Mouse (Mus musculus): Measurements from ENCODE around the gene Ormdl3. TPM values are rescaled to one million over a fixed set of nuclear protein-coding genes. Genes with fewer than 3 reads are reported as not detected.

Ormdl3 gene
- polyA plus RNA-seq, 1 experiment from 2014 or later, result 36.6 TPM

GRCm38 (mm10) chr11:98569461-98569860 is 17.7 kb downstream of the Ormdl3 start:
- ATAC-seq (ENCODE audit: low read depth), result no peak
- Histone ChIP-seq H3K27me3 (ENCODE audit: control insufficient read depth, insufficient read depth, low read depth, low read length) (no peaks in the 10 kb centered on the region), H3K36me3 (ENCODE audit: control insufficient read depth, insufficient read depth) (no peaks in the 10 kb centered on the region), H3K4me3 (ENCODE audit: low read depth, low read length) (no peak overlapping the region), H3K9ac (ENCODE audit: low read depth, low read length) (no peak overlapping the region), H3K9me3 (replicated peaks; ENCODE audit: control insufficient read depth, low read length) (no peaks in the 10 kb centered on the region), H3K4me1 (ENCODE audit: control insufficient read depth, low read depth, low read length) (no peaks in the 10 kb centered on the region), H3K27ac (ENCODE audit: low read length) (no peak overlapping the region), H3K4me2 (ENCODE audit: low read depth, low read length) (no peak overlapping the region)
- 59% methylated on average over 6 of the region's 6 CpGs for WGBS (ENCODE audit: insufficient replicate concordance)

- Histone ChIP-seq H3K4me2 (ENCODE audit: low read depth, low read length) (no peak overlapping the region), H3K36me3 (ENCODE audit: control insufficient read depth, insufficient read depth) (no peaks in the 10 kb centered on the region), H3K27ac (ENCODE audit: low read length) (no peak overlapping the region), H3K9ac (ENCODE audit: low read depth, low read length) (no peak overlapping the region), H3K9me3 (replicated peaks; ENCODE audit: control insufficient read depth, low read length) (no peaks in the 10 kb centered on the region), H3K4me1 (ENCODE audit: control insufficient read depth, low read depth, low read length) (no peaks in the 10 kb centered on the region), H3K27me3 (ENCODE audit: control insufficient read depth, insufficient read depth, low read depth, low read length) (no peaks in the 10 kb centered on the region), H3K4me3 (ENCODE audit: low read depth, low read length) (no peak overlapping the region)
- 75% methylated on average over 8 of the region's 8 CpGs for WGBS (ENCODE audit: insufficient replicate concordance)
- ATAC-seq (ENCODE audit: low read depth), result no peak
These were observed 18.8 kb downstream of the Ormdl3 start for GRCm38 (mm10) chr11:98568326-98568725.

GRCm38 (mm10) chr11:98563921-98564414 is 23.2 kb downstream of the Ormdl3 start:
- Histone ChIP-seq H3K4me2 (ENCODE audit: low read depth, low read length) (no peak overlapping the region), H3K36me3 (ENCODE audit: control insufficient read depth, insufficient read depth) (no peaks in the 10 kb centered on the region), H3K4me3 (ENCODE audit: low read depth, low read length) (no peak overlapping the region), H3K4me1 (ENCODE audit: control insufficient read depth, low read depth, low read length) (no peaks in the 10 kb centered on the region), H3K9me3 (replicated peaks; ENCODE audit: control insufficient read depth, low read length) (no peaks in the 10 kb centered on the region), H3K27ac (ENCODE audit: low read length) (no peak overlapping the region), H3K9ac (ENCODE audit: low read depth, low read length) (no peak overlapping the region), H3K27me3 (ENCODE audit: control insufficient read depth, insufficient read depth, low read depth, low read length) (peaks cover 6% of the 10 kb centered on the region)
- ATAC-seq (ENCODE audit: low read depth), result no peak
- 56% methylated on average over 13 of the region's 13 CpGs for WGBS (ENCODE audit: insufficient replicate concordance)

GRCm38 (mm10) chr11:98563025-98563424 is 24.1 kb downstream of the Ormdl3 start:
- WGBS (ENCODE audit: insufficient replicate concordance), result 72% methylated on average over 3 of the region's 3 CpGs
- H3K27ac ChIP-seq (ENCODE audit: low read length), result no peak overlapping the region
- no peak for ATAC-seq (ENCODE audit: low read depth)

GRCm38 (mm10) chr11:98560942-98561341 is 26.2 kb downstream of the Ormdl3 start:
- no peak overlapping the region for H3K9ac ChIP-seq (ENCODE audit: low read depth, low read length)
- H3K4me3 ChIP-seq (ENCODE audit: low read depth, low read length), result no peak overlapping the region
- H3K27ac ChIP-seq (ENCODE audit: low read length), result no peak overlapping the region
- peaks cover 8% of the 10 kb centered on the region for H3K27me3 ChIP-seq (ENCODE audit: control insufficient read depth, insufficient read depth, low read depth, low read length)
- no peaks in the 10 kb centered on the region for H3K36me3 ChIP-seq (ENCODE audit: control insufficient read depth, insufficient read depth)
- WGBS (ENCODE audit: insufficient replicate concordance), result 46% methylated on average over 7 of the region's 7 CpGs
- ATAC-seq (ENCODE audit: low read depth), result no peak
- no peak overlapping the region for H3K4me2 ChIP-seq (ENCODE audit: low read depth, low read length)
- H3K4me1 ChIP-seq (ENCODE audit: control insufficient read depth, low read depth, low read length), result no peaks in the 10 kb centered on the region
- H3K9me3 ChIP-seq (replicated peaks; ENCODE audit: control insufficient read depth, low read length), result no peaks in the 10 kb centered on the region

More at GRCm38 (mm10) chr11:98563025-98563424, 24.1 kb downstream of the Ormdl3 start:
- H3K36me3 ChIP-seq (ENCODE audit: control insufficient read depth, insufficient read depth), result no peaks in the 10 kb centered on the region
- no peak overlapping the region for H3K4me3 ChIP-seq (ENCODE audit: low read depth, low read length)
- H3K9ac ChIP-seq (ENCODE audit: low read depth, low read length), result no peak overlapping the region
- H3K9me3 ChIP-seq (replicated peaks; ENCODE audit: control insufficient read depth, low read length), result no peaks in the 10 kb centered on the region
- H3K27me3 ChIP-seq (ENCODE audit: control insufficient read depth, insufficient read depth, low read depth, low read length), result peaks cover 6% of the 10 kb centered on the region
- H3K4me1 ChIP-seq (ENCODE audit: control insufficient read depth, low read depth, low read length), result no peaks in the 10 kb centered on the region
- no peak overlapping the region for H3K4me2 ChIP-seq (ENCODE audit: low read depth, low read length)

- Histone ChIP-seq H3K9ac (ENCODE audit: low read depth, low read length) (no peak overlapping the region), H3K4me1 (ENCODE audit: control insufficient read depth, low read depth, low read length) (peaks cover 13% of the 10 kb centered on the region), H3K9me3 (replicated peaks; ENCODE audit: control insufficient read depth, low read length) (no peaks in the 10 kb centered on the region; the same call in 1 of the 2 replicates), H3K4me3 (ENCODE audit: low read depth, low read length) (no peak overlapping the region), H3K27me3 (ENCODE audit: control insufficient read depth, insufficient read depth, low read depth, low read length) (peaks cover 9% of the 10 kb centered on the region), H3K4me2 (ENCODE audit: low read depth, low read length) (no peak overlapping the region), H3K36me3 (ENCODE audit: control insufficient read depth, insufficient read depth) (no peaks in the 10 kb centered on the region), H3K27ac (ENCODE audit: low read length) (no peak overlapping the region)
- WGBS (ENCODE audit: insufficient replicate concordance), result 61% methylated on average over 12 of the region's 12 CpGs
- ATAC-seq (ENCODE audit: low read depth), result no peak
These were observed 32.0 kb downstream of the Ormdl3 start for GRCm38 (mm10) chr11:98555124-98555700.

GRCm38 (mm10) chr11:98553966-98554365 is 33.2 kb downstream of the Ormdl3 start:
- 82% methylated on average over 4 of the region's 4 CpGs for WGBS (ENCODE audit: insufficient replicate concordance)
- no peak overlapping the region for H3K9ac ChIP-seq (ENCODE audit: low read depth, low read length)
- ATAC-seq (ENCODE audit: low read depth), result no peak
- peaks cover 16% of the 10 kb centered on the region for H3K27me3 ChIP-seq (ENCODE audit: control insufficient read depth, insufficient read depth, low read depth, low read length)
- H3K4me1 ChIP-seq (ENCODE audit: control insufficient read depth, low read depth, low read length), result peaks cover 14% of the 10 kb centered on the region
- no peaks in the 10 kb centered on the region; the same call in 1 of the 2 replicates for H3K9me3 ChIP-seq (replicated peaks; ENCODE audit: control insufficient read depth, low read length)
- no peak overlapping the region for H3K4me2 ChIP-seq (ENCODE audit: low read depth, low read length)
- H3K36me3 ChIP-seq (ENCODE audit: control insufficient read depth, insufficient read depth), result no peaks in the 10 kb centered on the region
- no peak overlapping the region for H3K27ac ChIP-seq (ENCODE audit: low read length)
- no peak overlapping the region for H3K4me3 ChIP-seq (ENCODE audit: low read depth, low read length)

GRCm38 (mm10) chr11:98550975-98551828 is 36.0 kb downstream of the Ormdl3 start, which contains the start of gene Zpbp2:
Gene Zpbp2, plus strand, starts transcription at chr11:98551097.
- Histone ChIP-seq H3K9ac (ENCODE audit: low read depth, low read length) (peak within 1 kb of the TSS; percentile 89), H3K36me3 (ENCODE audit: control insufficient read depth, insufficient read depth) (no peaks in the 10 kb centered on the region), H3K9me3 (replicated peaks; ENCODE audit: control insufficient read depth, low read length) (no peaks in the 10 kb centered on the region; the same call in 1 of the 2 replicates), H3K4me3 (ENCODE audit: low read depth, low read length) (peak within 1 kb of the TSS; percentile 91), H3K27ac (ENCODE audit: low read length) (peak within 1 kb of the TSS; percentile 86), H3K27me3 (ENCODE audit: control insufficient read depth, insufficient read depth, low read depth, low read length) (peaks cover 41% of the 10 kb centered on the region), H3K4me1 (ENCODE audit: control insufficient read depth, low read depth, low read length) (peaks cover 14% of the 10 kb centered on the region), H3K4me2 (ENCODE audit: low read depth, low read length) (peak within 1 kb of the TSS; percentile 99)
- under 1% methylated on average over 51 of the region's 51 CpGs for WGBS (ENCODE audit: insufficient replicate concordance)
- peak; percentile 98 for ATAC-seq (ENCODE audit: low read depth)

Data from liver, embryonic 16.5 days (tissue).